Mouse (Mus musculus) lung, postnatal 4 days (tissue): ENCODE measurements at regions not wholly inside any gene's neighbourhood (a gene's known extent, or its start where the extent isn't known, plus 50 kb on each side); places are given as distances from the start of the nearest gene placed in this dataset.

Experiments
- DNase-seq, 2 experiments: peaks; one replicate each; pipeline ENCODE4 v3.0.0; 2021

DNA sequence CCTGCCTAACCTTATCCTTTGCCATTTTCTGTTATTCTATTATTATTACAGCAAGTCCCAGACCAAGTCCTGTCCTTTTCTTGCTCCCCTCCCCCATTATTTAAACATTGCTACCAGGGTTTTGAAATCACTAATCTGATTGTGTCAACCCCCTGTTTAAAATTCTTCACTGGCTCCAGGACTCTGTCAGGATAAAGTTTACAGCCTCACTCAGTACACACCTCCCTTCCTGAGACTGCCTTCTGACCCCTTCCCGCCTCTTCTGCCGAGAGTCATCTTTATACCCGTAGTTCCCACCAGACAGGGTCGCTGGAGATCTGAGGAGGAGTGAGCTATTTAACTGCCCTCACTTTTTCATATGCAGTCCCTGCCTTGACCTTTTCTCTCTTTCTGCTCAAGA lies 110.3 kb upstream of the Syt6 start:
- DNase-seq, result no peak

GRCm38 (mm10) chr3:103465132-103465690 lies 109.8 kb upstream of the Syt6 start:
- DNase-seq, result peak in 1 of 2 experiments; percentile 41

DNA sequence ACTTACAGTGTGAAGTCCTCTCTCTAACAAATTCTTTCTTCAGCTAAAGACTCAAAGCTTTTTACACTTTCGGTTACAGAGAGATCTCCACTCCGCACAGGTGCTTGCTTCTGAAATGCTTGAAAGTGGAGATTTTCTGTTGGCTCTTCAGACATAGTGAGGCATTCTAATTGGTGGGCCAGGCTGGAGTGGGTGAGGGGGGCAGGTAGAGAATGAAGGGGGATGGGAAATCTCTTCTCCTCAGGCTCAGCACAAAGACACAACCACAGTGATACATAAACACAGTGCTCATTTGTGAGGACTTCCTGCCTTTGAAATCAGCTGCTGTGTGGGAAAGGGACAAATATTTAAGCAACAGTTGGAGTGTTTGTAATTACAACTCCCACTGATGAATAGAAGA lies 109.1 kb upstream of the Syt6 start:
- no peak for DNase-seq

DNA sequence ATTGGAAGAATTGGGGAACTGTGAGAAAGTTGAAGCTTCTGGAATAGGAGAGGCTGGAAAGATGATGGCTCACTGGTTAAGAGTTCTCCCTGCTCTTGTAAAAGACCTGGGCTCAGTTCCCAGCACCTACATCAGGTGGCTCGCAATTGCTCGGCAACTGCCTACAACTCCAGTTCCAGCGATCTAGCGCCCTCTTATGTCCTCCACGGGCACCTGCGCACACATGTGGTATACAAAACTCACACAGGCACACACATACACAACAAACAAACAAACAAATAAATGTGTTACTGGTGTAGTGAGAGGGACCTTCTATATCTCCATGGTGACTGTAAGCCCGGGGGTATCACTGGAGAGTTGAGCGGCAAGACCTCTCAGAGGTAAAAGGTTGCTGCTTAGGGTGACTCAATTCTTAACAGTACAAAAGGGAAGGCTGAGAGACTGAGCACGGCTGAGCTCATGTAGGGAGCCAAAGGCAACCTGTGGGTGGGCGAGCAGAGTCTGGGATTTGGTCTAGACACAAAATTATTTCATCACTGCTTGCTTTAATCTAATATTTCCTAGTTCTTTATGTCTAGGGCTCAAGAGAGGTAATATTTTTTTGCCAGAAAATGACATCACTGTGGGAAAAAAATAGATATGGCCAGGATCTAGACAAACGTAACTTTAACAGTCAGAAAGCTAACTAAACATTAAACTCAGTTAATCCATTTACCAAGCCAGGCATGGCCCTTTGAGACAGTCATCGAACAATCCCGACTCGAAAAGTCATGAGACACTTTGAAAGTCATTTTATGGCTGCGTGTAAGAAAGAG lies 104.2 kb upstream of the Syt6 start:
- DNase-seq, result no peak

DNA sequence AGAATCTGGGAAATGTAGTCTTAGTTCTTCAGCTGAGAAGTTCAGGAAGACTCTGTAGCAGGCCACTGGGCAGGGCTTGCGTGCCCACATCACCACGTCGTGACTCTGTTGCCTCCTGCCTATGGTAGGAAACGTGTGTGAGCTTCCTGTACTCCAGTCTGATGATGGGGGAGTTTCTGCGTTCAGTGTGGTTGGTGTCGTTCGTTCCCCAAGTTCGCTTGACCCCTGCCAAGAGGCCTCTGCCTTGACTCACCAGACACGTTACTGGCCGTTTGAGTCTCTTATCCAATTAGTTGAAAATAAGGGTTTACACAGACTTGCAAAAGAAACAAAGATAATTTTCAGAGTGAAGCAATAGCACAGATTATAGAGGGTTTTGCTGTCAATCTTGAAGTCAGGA lies 102.4 kb upstream of the Syt6 start:
- DNase-seq, result peak in 1 of 2 experiments; percentile 74

- DNase-seq, result peak; percentile 53 to 87
Measured at GRCm38 (mm10) chr3:103473336-103473735, 101.7 kb upstream of the Syt6 start.

DNA sequence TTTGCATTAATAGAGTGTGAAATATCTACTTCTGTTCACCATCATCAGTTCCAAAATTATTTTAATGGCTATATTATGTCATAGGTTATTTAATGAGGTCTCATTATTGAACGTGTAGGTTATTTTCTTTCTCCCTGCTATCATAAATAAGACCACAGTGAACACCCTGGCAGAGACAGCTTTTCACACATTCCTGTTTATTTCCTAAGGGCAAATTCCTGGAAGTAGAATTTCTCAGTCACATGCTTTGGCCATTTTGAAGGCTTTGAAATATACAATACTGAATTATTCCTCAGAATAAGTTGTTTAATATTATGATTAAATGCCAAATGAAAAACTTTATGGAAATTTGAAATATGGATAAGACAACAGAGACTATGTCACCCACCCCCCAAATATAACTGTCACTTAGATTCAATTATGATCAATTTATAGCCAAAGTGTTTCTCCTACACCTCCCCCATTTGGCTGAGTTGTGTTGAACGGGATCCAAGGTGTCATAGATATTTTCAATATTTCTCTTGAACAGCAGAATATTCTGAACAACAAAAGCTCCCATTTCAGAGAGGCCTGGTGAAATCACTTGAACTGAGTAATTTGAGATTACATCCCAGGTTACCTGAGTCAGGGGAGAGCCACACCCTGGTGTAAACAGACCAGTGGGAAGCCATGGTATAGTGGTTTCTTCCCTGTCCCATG lies 95.0 kb upstream of the Syt6 start:
- no peak for DNase-seq

- DNase-seq, result peak; percentile 41 to 67
Measured at GRCm38 (mm10) chr3:103480676-103481075, 94.4 kb upstream of the Syt6 start.

DNA sequence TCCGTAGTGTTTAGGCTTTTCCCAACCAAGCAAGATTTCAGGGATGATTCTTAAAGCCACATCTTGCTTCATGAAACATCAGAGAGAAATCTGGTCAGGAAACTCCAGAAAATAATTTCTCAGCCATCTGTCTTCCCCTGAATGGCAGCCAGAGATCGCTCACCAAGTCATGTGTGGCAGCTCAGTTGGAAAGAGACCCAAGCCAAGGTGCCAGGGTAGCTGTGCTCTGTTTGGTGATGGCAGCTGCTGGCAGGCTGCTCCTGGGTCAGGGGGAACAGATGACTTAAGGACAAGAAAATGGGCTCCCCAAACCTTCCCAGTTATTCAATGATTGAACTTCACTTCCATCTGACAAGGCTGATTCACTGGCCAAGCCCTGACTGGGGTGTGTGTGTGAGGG lies 91.7 kb upstream of the Syt6 start:
- DNase-seq, result no peak

DNA sequence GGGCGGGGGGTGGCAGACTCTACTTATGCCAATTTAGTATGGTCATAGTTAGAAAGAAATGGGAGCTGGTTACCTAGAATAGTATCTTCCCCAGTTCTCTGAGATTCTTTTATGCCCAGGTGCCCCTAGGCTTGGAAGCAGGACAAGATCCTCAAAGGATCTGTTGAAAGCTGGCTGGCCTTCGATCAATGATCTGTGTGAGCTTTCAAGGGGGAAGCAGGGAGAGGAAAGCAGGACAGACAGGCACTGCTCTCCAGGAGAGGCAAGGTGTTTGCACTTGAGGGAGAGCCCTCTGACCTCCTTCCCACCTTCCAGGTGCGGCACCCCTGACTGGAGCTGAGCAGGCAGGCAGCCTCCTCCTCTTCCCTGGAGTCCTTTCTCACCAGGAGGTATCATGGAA lies 91.3 kb upstream of the Syt6 start:
- no peak for DNase-seq

DNA sequence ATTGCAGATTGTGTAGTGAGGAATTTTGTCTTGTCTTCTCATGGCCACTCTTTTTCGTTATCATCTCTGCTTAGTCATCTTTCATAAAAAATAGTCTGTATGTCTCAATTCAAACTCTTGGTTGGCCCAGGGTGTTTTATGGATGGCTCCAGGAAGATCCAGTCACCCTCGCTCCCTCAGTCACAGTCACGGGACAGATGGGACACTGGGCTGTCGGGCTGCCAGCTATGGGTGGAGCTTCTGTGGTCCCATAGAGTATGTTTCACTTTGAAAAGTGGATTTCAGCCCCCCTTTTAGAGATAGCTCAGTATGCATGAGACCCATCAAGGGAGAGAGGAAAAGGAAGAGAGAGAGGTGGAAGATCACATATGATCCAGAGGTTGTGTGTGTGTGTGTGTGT lies 85.2 kb upstream of the Syt6 start:
- DNase-seq, result no peak

DNA sequence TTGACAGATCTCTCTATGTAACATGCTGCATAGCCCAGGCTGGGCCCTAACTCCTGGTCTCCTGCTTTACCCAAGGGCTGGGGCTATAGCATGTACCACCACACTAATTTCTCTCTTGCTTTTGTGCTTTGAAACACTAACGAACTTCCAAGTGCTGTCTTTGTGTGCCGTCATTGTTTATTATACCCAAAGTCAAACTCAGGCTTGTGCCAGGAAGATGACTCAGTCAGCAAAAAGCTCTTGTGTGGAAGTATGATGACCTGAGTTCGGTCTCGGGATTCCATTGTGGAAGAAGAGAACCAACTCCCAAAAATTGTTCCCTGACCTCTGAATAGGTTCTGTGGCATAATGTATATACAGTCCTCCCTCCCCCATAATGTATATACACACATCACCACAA lies 84.1 kb upstream of the Syt6 start:
- no peak for DNase-seq

DNA sequence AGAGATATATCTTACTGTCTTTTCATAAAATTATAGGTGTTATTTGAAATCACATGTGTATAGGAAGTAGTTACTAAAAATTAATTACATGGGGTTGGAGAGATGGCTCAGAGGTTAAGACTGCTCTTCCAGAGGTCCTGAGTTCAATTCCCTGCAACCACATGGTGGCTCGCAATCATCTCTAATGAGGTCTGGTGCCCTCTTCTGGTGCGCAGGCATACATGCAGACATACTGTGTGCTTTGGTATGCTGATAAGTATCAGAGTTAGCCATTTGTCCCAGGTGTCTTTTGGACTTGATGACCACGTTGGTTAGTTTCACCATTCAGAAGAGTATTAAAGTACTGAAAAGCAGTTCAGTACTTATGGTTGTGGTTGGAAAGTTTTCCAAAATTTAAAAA lies 82.8 kb upstream of the Syt6 start:
- DNase-seq, result no peak

- no peak for DNase-seq
Measured at GRCm38 (mm10) chr3:103493623-103494022, 81.4 kb upstream of the Syt6 start.

DNA sequence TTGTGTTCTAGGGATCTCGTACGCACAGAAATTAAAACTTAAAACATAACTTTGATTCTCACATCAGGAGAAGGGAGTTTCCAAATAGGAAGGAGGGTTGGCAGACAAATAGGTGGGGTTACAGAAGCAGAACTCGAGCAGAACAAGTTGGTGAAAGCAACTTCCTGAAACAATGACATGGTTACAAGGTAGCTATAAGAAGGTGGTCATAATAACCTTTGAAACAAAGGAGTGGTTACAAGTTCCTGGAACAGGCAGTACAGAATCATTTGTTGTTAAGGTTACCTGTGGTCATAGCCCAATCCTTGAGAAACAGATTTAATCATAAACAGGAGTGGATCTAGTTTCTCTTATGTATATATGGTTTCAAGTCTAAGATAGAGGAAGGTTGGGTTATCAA lies 81.0 kb upstream of the Syt6 start:
- DNase-seq, result no peak

GRCm38 (mm10) chr3:103496083-103496482 lies 78.9 kb upstream of the Syt6 start:
- no peak for DNase-seq

GRCm38 (mm10) chr3:103496683-103497082 lies 78.3 kb upstream of the Syt6 start:
- no peak for DNase-seq

- no peak for DNase-seq
Measured at GRCm38 (mm10) chr3:103497696-103498095, 77.3 kb upstream of the Syt6 start.

GRCm38 (mm10) chr3:103498458-103498857 lies 76.6 kb upstream of the Syt6 start:
- no peak for DNase-seq

- DNase-seq, result no peak
Measured at GRCm38 (mm10) chr3:103499801-103500200, 75.2 kb upstream of the Syt6 start.

GRCm38 (mm10) chr3:103500366-103500765 lies 74.7 kb upstream of the Syt6 start:
- DNase-seq, result no peak

GRCm38 (mm10) chr3:103504160-103504559 lies 70.9 kb upstream of the Syt6 start:
- DNase-seq, result no peak

DNA sequence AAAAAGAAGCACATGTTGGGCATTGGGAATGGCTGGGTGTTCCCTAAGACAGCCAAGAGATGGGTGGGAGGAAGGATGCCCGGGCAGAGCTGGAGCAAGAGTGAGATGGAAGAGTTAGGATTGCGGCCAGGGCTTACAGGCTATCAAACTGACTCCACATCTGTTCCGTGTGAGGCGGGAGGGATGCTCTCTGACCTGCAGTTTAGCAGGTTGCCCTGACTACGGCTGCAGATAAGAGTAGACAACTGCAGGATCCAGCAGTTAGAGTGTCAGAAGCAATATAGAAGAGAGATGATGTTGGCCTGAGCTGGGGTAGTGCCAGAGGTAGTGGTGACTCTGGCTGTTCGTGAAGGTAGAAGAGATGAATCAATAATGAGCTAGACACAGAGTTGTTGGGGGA lies 61.6 kb upstream of the Syt6 start:
- no peak for DNase-seq

DNA sequence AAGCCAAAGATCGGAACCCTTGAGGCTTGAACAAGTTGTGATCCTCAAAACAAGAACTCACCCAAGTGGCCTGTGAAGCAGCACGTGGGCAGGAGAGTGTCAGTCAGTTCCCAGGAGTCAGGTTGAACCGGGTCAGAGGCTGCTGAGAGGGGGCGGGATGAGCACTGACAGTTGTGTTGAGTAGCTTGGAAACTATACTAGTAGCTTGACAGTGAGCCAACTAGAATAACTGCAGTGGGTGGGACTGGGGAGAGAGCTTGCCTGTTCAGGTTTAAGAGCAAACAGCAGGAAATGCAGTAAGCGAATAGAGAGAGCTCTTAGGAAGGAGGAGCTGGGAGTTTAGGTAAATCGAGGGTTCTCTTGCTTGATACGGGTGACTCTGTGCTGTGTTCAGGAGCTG lies 61.0 kb upstream of the Syt6 start:
- no peak for DNase-seq
